In the genomic region with DNA sequence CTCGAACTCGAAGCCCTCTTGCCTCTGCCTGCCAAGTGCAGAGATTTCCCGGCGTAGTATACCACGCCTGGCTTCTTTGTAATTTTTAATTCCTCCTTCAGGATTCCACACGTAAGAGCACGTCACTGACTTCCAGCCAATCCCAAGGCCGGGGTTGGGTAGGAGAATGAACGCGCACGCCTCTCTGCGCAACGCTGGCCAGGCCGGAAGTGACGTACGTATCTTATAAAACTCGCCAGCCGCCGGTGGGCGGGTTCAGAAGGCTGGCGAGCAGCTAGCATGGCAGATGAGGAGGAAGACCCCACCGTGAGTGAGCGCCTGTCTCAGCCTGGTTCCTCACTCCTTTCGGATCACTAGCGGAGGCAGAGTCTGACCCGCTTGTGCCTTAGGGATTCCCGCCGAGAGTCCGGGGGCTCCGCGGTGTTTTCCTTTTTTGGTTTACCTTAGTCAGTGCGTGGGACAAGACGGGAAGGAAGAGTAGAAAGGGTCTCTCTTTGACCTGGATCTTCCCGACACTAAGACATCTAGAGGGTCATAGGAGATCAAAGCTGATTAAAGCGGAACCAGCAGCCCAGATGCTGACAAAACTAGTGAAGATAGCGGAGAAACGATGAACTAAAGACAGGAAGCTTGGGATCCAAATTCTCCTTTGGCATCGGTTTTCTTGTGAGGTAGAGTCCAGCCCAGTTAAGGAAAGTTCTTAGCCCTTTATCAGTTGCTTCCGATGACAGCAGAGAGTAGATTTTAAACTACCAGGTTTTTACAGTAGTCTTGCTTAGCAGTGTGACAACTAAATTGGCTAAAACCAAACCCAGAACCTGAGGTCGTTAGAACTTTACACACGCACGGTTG, we compare ENCODE assay signal across 7 mouse cellular contexts. TPM values are rescaled to one million over a fixed set of nuclear protein-coding genes. Genes with fewer than 3 reads are reported as not detected.
DNase-seq lines count a peak whose midpoint lies in the region; ATAC-seq and TF ChIP-seq lines count a peak whose summit lies in the region.

TSS of gene Taf13 (plus strand) at position 256 of the 852 bp plus-strand sequence.

- WGBS in embryonic facial prominence, embryonic 12.5 days = 2% methylated on average over 42 of the region's 42 CpGs
- WGBS in kidney, adult 2 months = under 1% methylated on average over 42 of the region's 42 CpGs
- under 1% methylated on average over 42 of the region's 42 CpGs for WGBS in limb, embryonic 12.5 days
- WGBS in midbrain, embryonic 15.5 days = 3% methylated on average over 42 of the region's 42 CpGs
- under 1% methylated on average over 42 of the region's 42 CpGs for WGBS in spleen, adult 2 months

- H3K4me1 ChIP-seq in embryonic facial prominence, embryonic 12.5 days = peaks cover 14% of the 10 kb centered on the region
- peaks cover 7% of the 10 kb centered on the region; the same call in 1 of the 2 replicates for H3K4me1 ChIP-seq in kidney, adult 2 months (ENCODE audit: control insufficient read depth, insufficient read depth, low read length)
- peaks cover 10% of the 10 kb centered on the region for H3K4me1 ChIP-seq in limb, embryonic 12.5 days (replicated peaks)
- H3K4me1 ChIP-seq in midbrain, embryonic 15.5 days = peaks cover 20% of the 10 kb centered on the region
- H3K4me1 ChIP-seq in spleen, adult 2 months (ENCODE audit: control insufficient read depth, insufficient read depth, insufficient read length) = peaks cover 7% of the 10 kb centered on the region

- TF ChIP-seq CTCF in kidney, adult 2 months (conservative IDR thresholded peaks at IDR 0.05; ENCODE audit: insufficient read depth, insufficient read length, low read depth, low read length) = no peak
- no peak for TF ChIP-seq CTCF in spleen, adult 2 months (IDR thresholded peaks at IDR 0.05; ENCODE audit: extremely low read depth, insufficient read depth, insufficient read length, insufficient replicate concordance)

- TF ChIP-seq POLR2A in kidney, adult 2 months (IDR thresholded peaks at IDR 0.05; ENCODE audit: low read depth, low read length) = peak; percentile 100
- TF ChIP-seq POLR2A in spleen, adult 2 months (IDR thresholded peaks at IDR 0.05; ENCODE audit: low read depth, low read length) = peak; percentile 100

- no peaks in the 10 kb centered on the region for H3K36me3 ChIP-seq in embryonic facial prominence, embryonic 12.5 days
- H3K36me3 ChIP-seq in kidney, adult 2 months (ENCODE audit: control insufficient read depth, insufficient read depth, low read length) = no peaks in the 10 kb centered on the region
- H3K36me3 ChIP-seq in limb, embryonic 12.5 days = no peaks in the 10 kb centered on the region
- no peaks in the 10 kb centered on the region for H3K36me3 ChIP-seq in midbrain, embryonic 15.5 days (replicated peaks)
- no peaks in the 10 kb centered on the region for H3K36me3 ChIP-seq in spleen, adult 2 months (ENCODE audit: control insufficient read depth, insufficient read depth, low read length)

- H3K9ac ChIP-seq in embryonic facial prominence, embryonic 12.5 days = peak within 1 kb of the TSS; percentile 65
- H3K9ac ChIP-seq in limb, embryonic 12.5 days (replicated peaks) = peak within 1 kb of the TSS; percentile 76
- H3K9ac ChIP-seq in midbrain, embryonic 15.5 days = peak within 1 kb of the TSS; percentile 61

- peak within 1 kb of the TSS; percentile 63; the same call in 1 of the 2 replicates for H3K27ac ChIP-seq in embryonic facial prominence, embryonic 12.5 days
- H3K27ac ChIP-seq in kidney, adult 2 months (ENCODE audit: insufficient read depth, low read depth, low read length) = peak within 1 kb of the TSS; percentile 48
- H3K27ac ChIP-seq in limb, embryonic 12.5 days = peak within 1 kb of the TSS; percentile 64
- peak within 1 kb of the TSS; percentile 76 for H3K27ac ChIP-seq in midbrain, embryonic 15.5 days
- peak within 1 kb of the TSS; percentile 68 for H3K27ac ChIP-seq in spleen, adult 2 months (ENCODE audit: insufficient read depth, low read length)

- peak; percentile 96 for DNase-seq in adrenal gland, postnatal 25 days
- peak; percentile 98 for DNase-seq in heart, adult 18-20 months
- DNase-seq in kidney, adult 2 months = peak; percentile 98
- peak; percentile 93 to 95 for DNase-seq in spleen, adult 2 months (ENCODE audit: low read depth in 1 of 2, low spot score in 2 of 2)

- no peaks in the 10 kb centered on the region for H3K9me3 ChIP-seq in embryonic facial prominence, embryonic 12.5 days
- H3K9me3 ChIP-seq in limb, embryonic 12.5 days = no peaks in the 10 kb centered on the region
- H3K9me3 ChIP-seq in midbrain, embryonic 15.5 days = no peaks in the 10 kb centered on the region

- peak within 1 kb of the TSS; percentile 58 for H3K4me2 ChIP-seq in embryonic facial prominence, embryonic 12.5 days (replicated peaks)
- H3K4me2 ChIP-seq in limb, embryonic 12.5 days = peak within 1 kb of the TSS; percentile 81
- H3K4me2 ChIP-seq in midbrain, embryonic 15.5 days = peak within 1 kb of the TSS; percentile 67

- peak; percentile 94 for ATAC-seq in embryonic facial prominence, embryonic 12.5 days (ENCODE audit: insufficient number of reproducible peaks, insufficient read depth, low FRiP score, low TSS enrichment)
- ATAC-seq in limb, embryonic 12.5 days (ENCODE audit: insufficient number of reproducible peaks, insufficient read depth, low FRiP score, low TSS enrichment, low read depth) = peak; percentile 94
- peak; percentile 98 for ATAC-seq in midbrain, embryonic 15.5 days (replicated peaks)

- peak within 1 kb of the TSS; percentile 61 for H3K4me3 ChIP-seq in embryonic facial prominence, embryonic 12.5 days
- peak within 1 kb of the TSS; percentile 75 for H3K4me3 ChIP-seq in kidney, adult 2 months (ENCODE audit: insufficient read depth, low read depth, low read length)
- H3K4me3 ChIP-seq in limb, embryonic 12.5 days (replicated peaks) = peak within 1 kb of the TSS; percentile 66
- peak within 1 kb of the TSS; percentile 48 for H3K4me3 ChIP-seq in midbrain, embryonic 15.5 days
- peak within 1 kb of the TSS; percentile 83 for H3K4me3 ChIP-seq in spleen, adult 2 months (ENCODE audit: extremely low read depth, insufficient read depth, insufficient read length)

- no peaks in the 10 kb centered on the region for H3K27me3 ChIP-seq in embryonic facial prominence, embryonic 12.5 days
- H3K27me3 ChIP-seq in kidney, adult 2 months (replicated peaks; ENCODE audit: control insufficient read depth, insufficient read depth, low read length) = no peaks in the 10 kb centered on the region
- H3K27me3 ChIP-seq in limb, embryonic 12.5 days = no peaks in the 10 kb centered on the region
- H3K27me3 ChIP-seq in midbrain, embryonic 15.5 days (replicated peaks) = no peaks in the 10 kb centered on the region
- no peaks in the 10 kb centered on the region; the same call in 1 of the 2 replicates for H3K27me3 ChIP-seq in spleen, adult 2 months (ENCODE audit: control insufficient read depth, insufficient read depth, low read length)

RNA-seq across cellular contexts. Expression of gene Taf13, which starts in this region (rescaled TPM):
- 25.0 and 27.6 TPM in 2 replicates for total RNA-seq in adrenal gland, postnatal 25 days (2021)
- 51.7 and 52.3 TPM in 2 replicates for polyA plus RNA-seq in embryonic facial prominence, embryonic 12.5 days (2016; fragmentation: Nextera tagmentation; extraction: Ambion mirVana)
- total RNA-seq in heart, adult 18-20 months (2021) = 10 to 100 TPM; 14.9 to 15.5 TPM
- 3.7 and 5.3 TPM in 2 replicates for polyA plus RNA-seq in kidney, adult 2 months (2012; rRNA removed)
- polyA plus RNA-seq in limb, embryonic 12.5 days (2016; fragmentation: Nextera tagmentation; extraction: Ambion mirVana) = 44.3 and 49.9 TPM in 2 replicates
- 53.8 and 54.6 TPM in 2 replicates for polyA plus RNA-seq in midbrain, embryonic 15.5 days (2015; fragmentation: Nextera tagmentation; extraction: Ambion mirVana)
- 1.2 and 1.3 TPM in 2 replicates for polyA plus RNA-seq in spleen, adult 2 months (2012; rRNA removed)

Comparison
In these comparisons a context has a peak if more than half of its experiments do, and no peak if none do; other contexts are left out.
1. Peak in every context shown above with its lines: DNase-seq, ATAC-seq, H3K4me3 ChIP-seq and H3K27ac ChIP-seq.